Mouse (Mus musculus): Measurements from ENCODE around the gene Gm10665.
"Not testable (repeated sequence)": the region's sequence is repeated elsewhere in the genome, so short reads cannot be mapped to it uniquely, and the experiment has no call there.

Gene Gm10665

GRCm38 (mm10) chr7:22463975-22464374 is at the start of gene Gm10665:
TSS of gene Gm10665 (minus strand) at chr7:22464075.
- not testable (repeated sequence) for DNase-seq (ENCODE audit: extremely low read depth, low read depth)

- DNase-seq (ENCODE audit: extremely low read depth, low read depth) = not testable (repeated sequence)
Observed at GRCm38 (mm10) chr7:22499578-22499977, 35.7 kb upstream of the Gm10665 start, which contains the start of gene Vmn1r151. TSS of gene Vmn1r151 (minus strand) at chr7:22499678.

- DNase-seq (ENCODE audit: extremely low read depth, low read depth) = not testable (repeated sequence)
Observed at GRCm38 (mm10) chr7:22438129-22438528, 25.7 kb downstream of the Gm10665 start, which contains the start of gene Vmn1r149. TSS of gene Vmn1r149 (minus strand) at chr7:22438229.

GRCm38 (mm10) chr7:22413283-22413682 is 50.6 kb downstream of the Gm10665 start, which contains the start of gene Vmn1r148:
TSS of gene Vmn1r148 (plus strand) at chr7:22413583.
- not testable (repeated sequence) for DNase-seq (ENCODE audit: extremely low read depth, low read depth)
